10 mouse cellular contexts compared by ENCODE assay signal in genomic region chr9:11373294-11373903, GRCm38 (mm10).
"Had no signal": no experiment of that assay in that cellular context is flagged by ENCODE, and none has a peak within 500 bp of the region (broad histone marks: within the 10 kb centered on the region; RNA-seq: fewer than 3 reads in every experiment).

No protein-coding gene starts in this region.

- DNase-seq: lung, adult 2 months; lung, postnatal 14 days; lung, postnatal 36 days; right cerebral cortex, postnatal 14 days; thymus, adult 18-20 months; thymus, postnatal 14 days; thymus, postnatal 36 days had no signal

- ATAC-seq: lung, postnatal 0 days; midbrain, embryonic 13.5 days; midbrain, embryonic 15.5 days had no signal
